Mouse (Mus musculus) limb, embryonic 12.5 days (tissue): ENCODE measurements around the gene Invs. TPM values are rescaled to one million over a fixed set of nuclear protein-coding genes. Genes with fewer than 3 reads are reported as not detected.
A peak's percentile ranks its signal among the peaks of the same experiment; 100 is the strongest.

Experiments
- ATAC-seq: fragments of 200-750 bp; cut with Nextera tagmentation; 2 replicates; pipeline ENCODE4 v1.8.0; 2017; ENCODE audit warnings: low read depth, moderate TSS enrichment; ENCODE audit not compliant: insufficient number of reproducible peaks, insufficient read depth, low FRiP score, low TSS enrichment
- H3K27ac ChIP-seq: fragments of 300-500 bp; sonication (generic); 2 replicates; pipeline ENCODE4 v1.5.1; 2016; ENCODE audit warnings: mild to moderate bottlenecking, moderate library complexity
- H3K27me3 ChIP-seq: fragments of 300-500 bp; sonication (generic); 2 replicates; pipeline ENCODE4 v1.6.1; 2016; ENCODE audit warnings: mild to moderate bottlenecking, moderate library complexity
- H3K36me3 ChIP-seq: fragments of 300-500 bp; sonication (generic); 2 replicates; pipeline ENCODE4 v1.6.1; 2016; ENCODE audit warnings: mild to moderate bottlenecking, moderate library complexity
- H3K4me1 ChIP-seq: fragments of 300-500 bp; sonication (generic); replicated peaks from 2 replicates; pipeline ENCODE4 v1.6.1; 2016
- H3K4me2 ChIP-seq: fragments of 300-500 bp; sonication (generic); 2 replicates; pipeline ENCODE4 v1.6.1; 2016; ENCODE audit warnings: mild to moderate bottlenecking, moderate library complexity
- H3K4me3 ChIP-seq: fragments of 300-500 bp; sonication (generic); replicated peaks from 2 replicates; pipeline ENCODE4 v1.5.1; 2016; ENCODE audit warnings: mild to moderate bottlenecking
- H3K9ac ChIP-seq: fragments of 300-500 bp; sonication (generic); replicated peaks from 2 replicates; pipeline ENCODE4 v1.6.1; 2016; ENCODE audit warnings: mild to moderate bottlenecking, moderate library complexity
- H3K9me3 ChIP-seq: fragments of 300-500 bp; sonication (generic); 2 replicates; pipeline ENCODE4 v1.6.1; 2016; ENCODE audit warnings: mild to moderate bottlenecking, moderate library complexity
- WGBS: fragments of 180-500 bp; shearing (Covaris S2); methylation state at CpG from one replicate; pipeline ENCODE4 v1.1.7; 2016; 5-methylcytosine and 5-hydroxymethylcytosine counted together
- polyA plus RNA-seq: library from polyadenylated mRNA; unstranded; fragments of >200 nt; fragmentation: Nextera tagmentation; extraction: Ambion mirVana; gene quantifications from 2 replicates; pipeline ENCODE4 v1.2.1, GENCODE M21; 2016

Invs gene
- polyA plus RNA-seq, 1 experiment from 2014 or later: 12.6 TPM

- Histone ChIP-seq H3K4me3 (no peak overlapping the region), H3K4me2 (no peak overlapping the region), H3K36me3 (no peaks in the 10 kb centered on the region), H3K4me1 (peaks cover under 1% of the 10 kb centered on the region), H3K27me3 (no peaks in the 10 kb centered on the region), H3K9ac (no peak overlapping the region), H3K9me3 (no peaks in the 10 kb centered on the region), H3K27ac (no peak overlapping the region)
- no peak for ATAC-seq
- WGBS: 92% methylated on average over 7 of the region's 7 CpGs
Observed at GRCm38 (mm10) chr4:48273119-48273829, 6.3 kb upstream of the Invs start.

- H3K9me3 ChIP-seq: no peaks in the 10 kb centered on the region
- H3K9ac ChIP-seq: no peak overlapping the region
- WGBS: 72% methylated on average over 3 of the region's 3 CpGs
- no peak overlapping the region for H3K4me3 ChIP-seq
- no peaks in the 10 kb centered on the region for H3K27me3 ChIP-seq
- no peak overlapping the region for H3K27ac ChIP-seq
- H3K4me2 ChIP-seq: no peak overlapping the region
- no peaks in the 10 kb centered on the region for H3K36me3 ChIP-seq
- ATAC-seq: no peak
- H3K4me1 ChIP-seq: peaks cover 11% of the 10 kb centered on the region
Observed at GRCm38 (mm10) chr4:48275736-48276135, 3.8 kb upstream of the Invs start.

GRCm38 (mm10) chr4:48277011-48277410 is 2.5 kb upstream of the Invs start:
- no peaks in the 10 kb centered on the region for H3K36me3 ChIP-seq
- no peak for ATAC-seq
- no peaks in the 10 kb centered on the region for H3K9me3 ChIP-seq
- 87% methylated on average over 3 of the region's 3 CpGs for WGBS
- no peak overlapping the region for H3K4me2 ChIP-seq
- H3K4me1 ChIP-seq: peaks cover 11% of the 10 kb centered on the region
- no peak overlapping the region for H3K9ac ChIP-seq
- no peak overlapping the region for H3K4me3 ChIP-seq
- no peak overlapping the region for H3K27ac ChIP-seq
- no peaks in the 10 kb centered on the region for H3K27me3 ChIP-seq

GRCm38 (mm10) chr4:48278757-48279497 is 633 bp upstream of the Invs start:
- no peaks in the 10 kb centered on the region for H3K27me3 ChIP-seq
- H3K4me3 ChIP-seq: peak overlapping the region; percentile 89
- H3K9me3 ChIP-seq: no peaks in the 10 kb centered on the region
- H3K4me1 ChIP-seq: peaks cover 11% of the 10 kb centered on the region
- peak overlapping the region; percentile 84 for H3K4me2 ChIP-seq
- H3K36me3 ChIP-seq: no peaks in the 10 kb centered on the region
- H3K9ac ChIP-seq: peak overlapping the region; percentile 81
- WGBS: under 1% methylated on average over 34 of the region's 34 CpGs
- H3K27ac ChIP-seq: peak overlapping the region; percentile 66
- ATAC-seq: peak; percentile 75; the same call in 1 of the 2 replicates

- no peak overlapping the region for H3K4me2 ChIP-seq
- no peaks in the 10 kb centered on the region for H3K27me3 ChIP-seq
- H3K9me3 ChIP-seq: no peaks in the 10 kb centered on the region
- peaks cover 11% of the 10 kb centered on the region for H3K4me1 ChIP-seq
- no peak overlapping the region for H3K4me3 ChIP-seq
- no peaks in the 10 kb centered on the region; the same call in 1 of the 2 replicates for H3K36me3 ChIP-seq
- ATAC-seq: no peak
- 95% methylated on average over 1 of the region's 1 CpGs for WGBS
- no peak overlapping the region for H3K27ac ChIP-seq
- H3K9ac ChIP-seq: no peak overlapping the region
Observed at GRCm38 (mm10) chr4:48281121-48281520, 1.6 kb downstream of the Invs start.

- Histone ChIP-seq H3K4me1 (no peaks in the 10 kb centered on the region), H3K9ac (no peak overlapping the region), H3K27me3 (no peaks in the 10 kb centered on the region), H3K4me2 (no peak overlapping the region), H3K4me3 (no peak overlapping the region), H3K27ac (no peak overlapping the region), H3K9me3 (no peaks in the 10 kb centered on the region), H3K36me3 (peaks cover 19% of the 10 kb centered on the region)
- 86% methylated on average over 5 of the region's 5 CpGs for WGBS
- ATAC-seq: no peak
Observed at GRCm38 (mm10) chr4:48287086-48287757, 7.7 kb downstream of the Invs start.

- H3K27ac ChIP-seq: no peak overlapping the region
- no peaks in the 10 kb centered on the region for H3K9me3 ChIP-seq
- WGBS: 82% methylated on average over 3 of the region's 3 CpGs
- peaks cover 7% of the 10 kb centered on the region for H3K36me3 ChIP-seq
- no peak overlapping the region for H3K4me2 ChIP-seq
- ATAC-seq: no peak
- no peaks in the 10 kb centered on the region for H3K4me1 ChIP-seq
- no peak overlapping the region for H3K4me3 ChIP-seq
- H3K27me3 ChIP-seq: no peaks in the 10 kb centered on the region
- no peak overlapping the region for H3K9ac ChIP-seq
Observed at GRCm38 (mm10) chr4:48314814-48315213, 35.3 kb downstream of the Invs start.

GRCm38 (mm10) chr4:48316036-48316435 is 36.5 kb downstream of the Invs start:
- Histone ChIP-seq H3K9me3 (no peaks in the 10 kb centered on the region), H3K27me3 (no peaks in the 10 kb centered on the region), H3K27ac (no peak overlapping the region), H3K4me2 (no peak overlapping the region), H3K4me3 (no peak overlapping the region), H3K36me3 (no peaks in the 10 kb centered on the region), H3K4me1 (no peaks in the 10 kb centered on the region), H3K9ac (no peak overlapping the region)
- WGBS: 92% methylated on average over 3 of the region's 3 CpGs
- ATAC-seq: no peak

- no peak for ATAC-seq
- Histone ChIP-seq H3K27me3 (no peaks in the 10 kb centered on the region), H3K4me3 (no peak overlapping the region), H3K27ac (no peak overlapping the region), H3K9me3 (no peaks in the 10 kb centered on the region), H3K9ac (no peak overlapping the region), H3K36me3 (no peaks in the 10 kb centered on the region), H3K4me1 (no peaks in the 10 kb centered on the region), H3K4me2 (no peak overlapping the region)
- WGBS: 71% methylated on average over 1 of the region's 1 CpGs
Observed at GRCm38 (mm10) chr4:48321276-48321675, 41.7 kb downstream of the Invs start.

- Histone ChIP-seq H3K9ac (no peak overlapping the region), H3K9me3 (no peaks in the 10 kb centered on the region), H3K27ac (no peak overlapping the region), H3K4me3 (no peak overlapping the region), H3K4me2 (no peak overlapping the region), H3K27me3 (no peaks in the 10 kb centered on the region), H3K36me3 (no peaks in the 10 kb centered on the region), H3K4me1 (no peaks in the 10 kb centered on the region)
- 84% methylated on average over 1 of the region's 1 CpGs for WGBS
- ATAC-seq: no peak
Observed at GRCm38 (mm10) chr4:48322095-48322494, 42.5 kb downstream of the Invs start.

- no peak for ATAC-seq
- Histone ChIP-seq H3K9ac (no peak overlapping the region), H3K27me3 (no peaks in the 10 kb centered on the region), H3K27ac (no peak overlapping the region), H3K4me1 (no peaks in the 10 kb centered on the region), H3K4me2 (no peak overlapping the region), H3K4me3 (no peak overlapping the region), H3K9me3 (no peaks in the 10 kb centered on the region), H3K36me3 (no peaks in the 10 kb centered on the region)
Observed at GRCm38 (mm10) chr4:48327192-48327591, 47.6 kb downstream of the Invs start.
